Mouse (Mus musculus) hindbrain, embryonic 13.5 days (tissue): ENCODE measurements at regions not wholly inside any gene's neighbourhood (a gene's known extent, or its start where the extent isn't known, plus 50 kb on each side); places are given as distances from the start of the nearest gene placed in this dataset.

Experiments
- ATAC-seq: fragments of 200-750 bp; cut with Nextera tagmentation; 2 replicates; pipeline ENCODE4 v1.8.0; 2017; ENCODE audit warnings: moderate TSS enrichment; ENCODE audit not compliant: low FRiP score
- H3K27ac ChIP-seq: fragments of 300-500 bp; sonication (generic); 2 replicates; pipeline ENCODE4 v1.5.1; 2015; ENCODE audit warnings: inconsistent platforms, mild to moderate bottlenecking, moderate library complexity
- H3K27me3 ChIP-seq: fragments of 300-500 bp; sonication (generic); 2 replicates; pipeline ENCODE4 v1.6.1; 2015; ENCODE audit warnings: mild to moderate bottlenecking, inconsistent platforms
- H3K36me3 ChIP-seq: fragments of 300-500 bp; sonication (generic); 2 replicates; pipeline ENCODE4 v1.6.1; 2015; ENCODE audit warnings: mild to moderate bottlenecking, inconsistent platforms
- H3K4me1 ChIP-seq: fragments of 300-500 bp; sonication (generic); replicated peaks from 2 replicates; pipeline ENCODE4 v1.6.1; 2015; ENCODE audit warnings: inconsistent platforms
- H3K4me2 ChIP-seq: fragments of 300-500 bp; sonication (generic); 2 replicates; pipeline ENCODE4 v1.6.1; 2015; ENCODE audit warnings: inconsistent platforms, mild to moderate bottlenecking, moderate library complexity
- H3K4me3 ChIP-seq: fragments of 300-500 bp; sonication (generic); 2 replicates; pipeline ENCODE4 v1.5.1; 2015; ENCODE audit warnings: mild to moderate bottlenecking, inconsistent platforms
- H3K9ac ChIP-seq: fragments of 300-500 bp; sonication (generic); 2 replicates; pipeline ENCODE4 v1.6.1; 2015; ENCODE audit warnings: mild to moderate bottlenecking, inconsistent platforms
- H3K9me3 ChIP-seq: fragments of 300-500 bp; sonication (generic); 2 replicates; pipeline ENCODE4 v1.6.1; 2016; ENCODE audit warnings: inconsistent platforms
- WGBS: fragments of 180-500 bp; shearing (Covaris S2); methylation state at CpG from one replicate; pipeline ENCODE4 v1.1.7; 2015; 5-methylcytosine and 5-hydroxymethylcytosine counted together

DNA sequence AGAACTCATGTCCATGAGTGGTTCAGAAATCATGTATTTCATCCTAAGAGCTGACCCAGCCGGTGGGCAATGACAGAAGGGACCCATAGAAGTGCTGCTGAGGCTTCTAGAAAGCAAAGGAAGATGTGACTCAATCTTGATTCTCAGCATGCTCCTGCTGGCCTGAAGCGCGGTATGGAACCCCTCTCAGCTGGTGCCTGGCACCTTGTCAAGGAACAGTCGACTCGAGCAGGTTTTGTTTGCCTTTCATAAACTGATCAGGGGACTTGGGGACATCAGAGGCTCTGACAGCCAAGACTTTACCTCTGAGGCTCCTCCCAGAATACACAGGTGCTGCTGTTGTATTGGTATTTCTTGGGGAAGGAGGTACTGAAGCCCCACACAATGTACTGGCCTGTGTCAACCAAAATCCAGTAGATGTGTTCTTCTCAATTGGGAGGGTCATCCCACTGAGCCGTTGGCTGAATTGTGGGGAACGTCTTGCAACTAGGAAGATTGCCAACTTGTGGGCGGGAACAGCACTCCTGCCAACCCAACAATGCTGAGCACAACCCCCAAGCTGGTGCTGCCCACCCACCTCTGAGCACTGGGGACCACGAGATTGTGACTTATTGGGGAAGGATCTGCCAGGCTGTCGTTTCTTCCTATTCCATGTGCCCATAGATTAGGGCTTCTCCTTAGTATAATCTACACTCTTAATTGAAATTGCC lies 344.4 kb downstream of the Bcl11a start:
- Histone ChIP-seq H3K4me2 (no peak overlapping the region), H3K36me3 (no peaks in the 10 kb centered on the region), H3K27me3 (no peaks in the 10 kb centered on the region), H3K4me3 (no peak overlapping the region), H3K9ac (no peak overlapping the region), H3K4me1 (no peaks in the 10 kb centered on the region), H3K9me3 (no peaks in the 10 kb centered on the region; the same call in 1 of the 2 replicates), H3K27ac (no peak overlapping the region)
- 81% methylated on average over 10 of the region's 10 CpGs for WGBS
- ATAC-seq: no peak

DNA sequence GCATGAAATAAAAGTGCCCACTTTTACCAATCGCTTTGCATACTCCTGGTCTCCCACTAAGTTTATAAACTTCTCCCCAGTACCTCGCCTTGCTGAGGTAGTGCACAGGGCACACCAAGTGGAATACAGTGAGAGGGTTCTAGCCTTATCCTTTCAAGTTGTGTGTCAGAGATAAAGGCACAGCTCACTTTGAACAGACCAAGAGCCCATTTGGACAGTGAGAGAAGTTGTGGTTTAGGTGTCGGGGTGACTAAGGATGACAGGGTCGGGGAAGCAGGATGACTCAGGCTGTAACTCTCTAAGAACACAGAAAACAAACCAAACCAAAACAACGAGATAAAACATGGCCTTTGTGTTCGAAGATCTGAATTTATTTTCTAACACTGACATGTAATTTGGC lies 345.4 kb downstream of the Bcl11a start:
- ATAC-seq: no peak
- Histone ChIP-seq H3K36me3 (no peaks in the 10 kb centered on the region), H3K27me3 (no peaks in the 10 kb centered on the region), H3K9me3 (no peaks in the 10 kb centered on the region), H3K4me1 (no peaks in the 10 kb centered on the region), H3K4me2 (no peak overlapping the region), H3K4me3 (no peak overlapping the region), H3K9ac (no peak overlapping the region), H3K27ac (no peak overlapping the region)
- WGBS: 93% methylated on average over 6 of the region's 6 CpGs

DNA sequence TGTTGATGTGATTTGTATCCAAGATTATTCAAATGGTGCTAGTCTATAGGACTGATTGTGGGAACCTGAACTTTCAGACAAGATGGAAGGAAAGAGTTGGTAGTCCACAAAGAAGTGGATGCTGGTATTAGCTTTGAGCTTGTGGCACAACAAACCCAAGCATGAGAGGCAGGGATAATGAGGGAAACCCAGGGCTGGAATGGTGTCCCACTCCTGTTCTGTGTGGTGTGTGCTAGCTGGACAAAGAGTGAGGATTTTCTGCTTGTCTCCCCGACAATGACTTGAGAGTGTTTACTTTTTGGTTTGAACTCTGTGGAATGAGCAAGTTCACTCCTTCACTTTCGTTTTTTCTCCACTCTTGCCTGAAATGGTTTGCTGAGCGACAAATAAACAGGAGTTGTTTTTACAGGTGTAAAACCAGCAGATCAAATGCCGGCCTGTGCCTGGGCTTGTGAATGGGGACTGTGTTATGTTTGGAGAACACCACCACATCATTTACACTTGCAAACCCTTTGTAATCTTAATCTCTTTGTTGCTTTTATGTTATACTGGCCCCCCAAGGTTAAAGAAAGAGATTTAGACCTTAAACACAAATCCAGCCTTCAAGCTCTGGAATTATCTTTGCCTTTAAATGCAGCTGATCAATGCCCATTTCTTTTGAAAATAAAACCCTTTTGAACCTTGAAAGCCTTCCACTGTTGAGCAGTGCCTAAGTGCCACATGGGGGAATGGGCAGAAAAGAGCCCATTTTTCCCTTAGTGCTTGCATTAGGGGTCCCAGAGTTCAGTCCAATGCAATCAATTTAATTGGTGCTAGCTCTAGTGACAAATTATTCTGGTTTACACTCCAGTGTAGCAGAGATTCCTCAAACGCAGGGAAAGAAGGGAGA lies 349.4 kb downstream of the Bcl11a start:
- no peaks in the 10 kb centered on the region for H3K36me3 ChIP-seq
- H3K4me1 ChIP-seq: no peaks in the 10 kb centered on the region
- H3K4me3 ChIP-seq: no peak overlapping the region
- H3K9me3 ChIP-seq: no peaks in the 10 kb centered on the region
- 21% methylated on average over 5 of the region's 5 CpGs for WGBS
- ATAC-seq: no peak
- H3K27ac ChIP-seq: no peak overlapping the region
- H3K9ac ChIP-seq: no peak overlapping the region
- no peak overlapping the region for H3K4me2 ChIP-seq
- H3K27me3 ChIP-seq: no peaks in the 10 kb centered on the region

DNA sequence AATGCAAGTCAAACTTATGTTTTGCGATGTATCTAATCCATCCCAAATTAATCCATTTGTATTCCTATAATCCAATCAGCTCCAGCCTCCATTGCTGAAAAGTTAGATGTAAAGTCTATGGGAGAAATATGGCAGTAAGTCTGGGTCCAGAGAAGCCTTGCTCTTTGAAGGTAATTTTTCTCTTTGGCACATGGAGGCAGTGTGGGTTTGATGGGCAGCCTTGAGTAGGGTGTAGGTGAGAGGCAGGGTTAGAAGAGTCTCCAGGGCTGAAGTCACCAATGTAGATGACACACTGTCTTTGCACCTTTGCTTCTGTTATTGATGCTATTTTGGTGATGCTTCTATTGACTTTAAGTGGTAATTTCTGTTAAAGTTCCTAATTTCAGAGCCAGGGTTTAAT lies 370.8 kb downstream of the Bcl11a start:
- Histone ChIP-seq H3K27ac (no peak overlapping the region), H3K4me2 (no peak overlapping the region), H3K27me3 (no peaks in the 10 kb centered on the region), H3K9ac (no peak overlapping the region), H3K36me3 (no peaks in the 10 kb centered on the region), H3K4me3 (no peak overlapping the region), H3K9me3 (no peaks in the 10 kb centered on the region), H3K4me1 (peaks cover 6% of the 10 kb centered on the region)
- ATAC-seq: no peak
- WGBS: 91% methylated on average over 1 of the region's 1 CpGs

DNA sequence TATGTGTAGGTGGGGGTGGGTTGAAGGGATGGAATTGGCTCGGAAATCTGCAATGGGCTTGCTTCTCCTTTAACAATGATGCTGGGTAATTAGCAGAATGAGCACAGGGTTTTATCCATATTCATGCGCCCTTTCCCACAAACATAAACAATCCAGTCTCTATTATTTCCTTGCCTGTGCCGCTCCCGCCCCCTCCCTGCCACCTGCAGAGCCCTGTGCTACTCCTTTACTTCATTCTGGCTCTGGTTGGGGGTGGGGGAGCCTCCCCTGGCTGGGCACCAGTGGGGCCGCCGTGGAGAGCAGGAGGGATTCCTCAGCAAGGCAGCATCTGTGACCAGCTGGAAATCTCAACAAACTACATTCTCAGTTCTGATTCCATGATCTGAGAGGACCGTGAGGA lies 374.4 kb downstream of the Bcl11a start:
- 20% methylated on average over 7 of the region's 7 CpGs for WGBS
- ATAC-seq: peak; percentile 74; the same call in 1 of the 2 replicates
- Histone ChIP-seq H3K36me3 (no peaks in the 10 kb centered on the region), H3K27ac (no peak overlapping the region), H3K9ac (no peak overlapping the region; the same call in 1 of the 2 replicates), H3K9me3 (no peaks in the 10 kb centered on the region), H3K4me1 (peaks cover 6% of the 10 kb centered on the region), H3K4me3 (no peak overlapping the region), H3K27me3 (no peaks in the 10 kb centered on the region), H3K4me2 (peak overlapping the region; percentile 23; the same call in 1 of the 2 replicates)

DNA sequence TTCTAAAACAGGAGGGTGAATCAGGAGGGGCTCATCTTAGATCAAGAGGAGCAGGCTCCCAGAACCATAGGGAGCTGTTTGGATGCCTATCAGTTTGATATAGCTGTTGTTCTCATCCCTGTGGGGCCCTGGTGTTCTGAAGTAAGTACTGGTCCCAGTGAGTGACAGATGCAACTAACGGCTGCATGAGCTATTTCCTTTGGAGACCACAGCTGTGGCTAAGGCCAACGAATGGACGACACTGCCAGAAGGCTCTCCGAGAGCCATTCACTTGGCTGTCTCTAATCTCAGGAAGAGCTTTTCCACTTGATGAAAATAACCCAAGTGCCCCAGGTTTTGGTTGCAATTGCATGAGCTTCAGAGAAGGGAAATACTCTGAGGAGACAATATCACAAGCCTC lies 386.8 kb downstream of the Bcl11a start:
- H3K27me3 ChIP-seq: no peaks in the 10 kb centered on the region
- H3K4me1 ChIP-seq: no peaks in the 10 kb centered on the region
- 71% methylated on average over 4 of the region's 4 CpGs for WGBS
- H3K9ac ChIP-seq: no peak overlapping the region
- no peaks in the 10 kb centered on the region for H3K9me3 ChIP-seq
- ATAC-seq: no peak
- H3K4me3 ChIP-seq: no peak overlapping the region
- H3K36me3 ChIP-seq: no peaks in the 10 kb centered on the region
- H3K27ac ChIP-seq: no peak overlapping the region
- H3K4me2 ChIP-seq: no peak overlapping the region

DNA sequence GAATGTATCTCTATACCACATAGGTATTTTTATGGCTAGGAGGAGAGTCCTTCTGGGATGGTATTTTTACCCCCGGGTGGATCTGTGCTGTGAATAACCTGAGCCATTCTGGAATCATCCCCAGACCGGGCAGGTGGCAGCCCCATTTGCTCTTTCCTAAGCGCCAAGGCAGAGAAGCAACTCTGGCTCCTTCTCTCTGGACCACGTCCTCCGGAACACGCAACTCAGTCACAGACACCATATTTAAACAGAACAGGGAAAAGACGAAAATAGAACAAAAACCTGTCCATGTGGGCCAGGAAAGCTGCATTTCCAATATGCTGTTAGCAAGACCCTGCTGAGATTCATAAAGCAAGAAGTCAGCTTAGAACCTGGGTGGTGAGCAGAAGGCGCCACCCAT lies 389.6 kb downstream of the Bcl11a start:
- no peak overlapping the region for H3K9ac ChIP-seq
- H3K4me1 ChIP-seq: no peaks in the 10 kb centered on the region
- H3K9me3 ChIP-seq: no peaks in the 10 kb centered on the region
- H3K27ac ChIP-seq: no peak overlapping the region
- no peak overlapping the region for H3K4me2 ChIP-seq
- H3K27me3 ChIP-seq: no peaks in the 10 kb centered on the region
- H3K4me3 ChIP-seq: no peak overlapping the region
- H3K36me3 ChIP-seq: no peaks in the 10 kb centered on the region
- no peak for ATAC-seq
- 91% methylated on average over 8 of the region's 8 CpGs for WGBS

DNA sequence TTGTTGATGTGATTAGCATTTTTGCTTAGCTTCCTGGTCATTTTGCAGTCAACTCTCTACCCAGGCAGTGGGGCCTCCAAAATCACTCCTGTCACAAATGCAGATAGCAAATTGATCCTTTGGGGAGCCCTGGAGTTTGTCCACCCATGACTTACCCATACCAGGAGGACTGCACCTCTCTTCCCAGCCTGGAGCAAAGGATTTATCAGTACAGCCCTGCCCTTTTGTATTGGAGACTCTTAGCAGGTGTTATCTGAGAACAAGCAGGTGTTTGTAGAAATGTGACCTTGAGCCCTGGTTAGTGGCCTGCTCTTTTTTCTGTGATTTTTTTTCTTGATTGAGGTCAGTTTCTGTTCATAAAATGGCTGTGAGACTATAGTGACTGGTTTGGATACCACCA lies 392.6 kb downstream of the Bcl11a start:
- Histone ChIP-seq H3K27ac (no peak overlapping the region), H3K9ac (no peak overlapping the region), H3K4me1 (no peaks in the 10 kb centered on the region), H3K4me2 (no peak overlapping the region), H3K4me3 (no peak overlapping the region), H3K36me3 (no peaks in the 10 kb centered on the region), H3K9me3 (no peaks in the 10 kb centered on the region), H3K27me3 (no peaks in the 10 kb centered on the region)
- no peak for ATAC-seq

DNA sequence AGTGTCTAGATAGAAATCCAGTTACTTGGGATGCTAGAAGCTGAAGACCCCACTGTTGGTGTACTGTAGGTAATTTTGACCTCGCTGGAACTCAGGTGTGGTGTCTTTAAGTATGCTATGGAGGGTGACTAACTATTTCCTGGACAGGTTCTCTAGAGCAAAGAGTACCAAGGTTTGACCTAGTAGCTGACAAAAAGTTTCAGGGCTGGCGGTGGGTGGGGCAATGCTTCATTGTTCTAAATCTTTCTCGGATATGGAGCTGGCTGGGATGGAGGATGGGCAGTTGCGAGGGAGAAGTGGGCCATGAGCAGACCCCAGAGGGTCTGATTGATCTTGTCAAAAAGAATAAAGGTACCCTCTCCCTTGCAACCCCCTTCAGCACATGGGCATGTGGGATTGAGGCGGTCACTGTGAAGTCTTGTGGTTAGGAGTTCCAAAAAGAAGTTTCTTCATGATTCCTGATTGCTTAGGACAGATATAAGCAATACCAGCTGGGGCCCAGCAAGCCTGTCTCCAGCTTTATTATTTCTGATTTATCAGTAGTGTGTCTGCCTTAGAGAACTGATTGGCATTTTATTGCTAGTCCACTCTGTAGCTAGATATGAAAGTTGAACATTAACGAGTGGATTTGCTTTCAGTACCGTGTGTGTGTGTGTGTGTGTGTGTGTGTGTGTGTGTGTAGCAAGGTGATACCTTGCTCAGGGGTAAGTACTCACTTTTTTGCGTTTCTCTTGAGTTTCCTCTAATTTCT lies 394.9 kb downstream of the Bcl11a start:
- Histone ChIP-seq H3K4me2 (no peak overlapping the region), H3K27ac (no peak overlapping the region), H3K9ac (no peak overlapping the region), H3K27me3 (no peaks in the 10 kb centered on the region), H3K4me3 (no peak overlapping the region), H3K9me3 (no peaks in the 10 kb centered on the region), H3K36me3 (no peaks in the 10 kb centered on the region), H3K4me1 (no peaks in the 10 kb centered on the region)
- ATAC-seq: no peak
- 84% methylated on average over 8 of the region's 8 CpGs for WGBS

DNA sequence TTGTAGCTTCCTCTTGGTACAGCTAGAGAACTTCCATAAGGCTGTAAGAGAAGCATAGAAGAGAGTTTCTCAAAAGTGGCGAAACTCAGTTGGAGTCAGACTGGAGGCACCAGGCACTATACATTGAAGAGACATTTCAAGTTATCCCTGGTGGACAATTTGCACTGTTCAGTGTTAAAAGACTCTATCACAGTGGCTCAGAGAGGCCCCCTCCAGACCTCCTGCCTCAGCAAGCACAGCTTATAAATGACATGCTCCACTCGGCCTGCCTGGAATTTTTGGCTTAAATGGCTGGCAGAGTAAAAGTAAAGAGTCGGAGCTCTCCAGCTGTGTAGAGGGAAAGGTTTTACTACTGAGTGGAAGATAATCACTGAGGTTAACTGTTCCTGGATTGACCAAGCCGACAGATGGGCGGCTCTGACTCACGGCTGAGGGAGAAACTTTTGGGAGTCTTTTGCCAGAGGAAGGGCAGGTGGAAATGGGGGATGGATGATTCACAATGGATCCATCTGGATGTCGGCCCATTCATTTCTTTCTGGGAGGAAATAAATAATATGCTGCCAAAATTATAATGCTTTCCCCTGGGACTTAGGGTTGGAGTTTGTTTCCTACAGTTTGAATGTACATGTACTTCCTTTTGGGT lies 395.6 kb downstream of the Bcl11a start:
- ATAC-seq: no peak
- no peaks in the 10 kb centered on the region for H3K27me3 ChIP-seq
- no peaks in the 10 kb centered on the region for H3K4me1 ChIP-seq
- H3K4me2 ChIP-seq: no peak overlapping the region
- no peaks in the 10 kb centered on the region for H3K36me3 ChIP-seq
- 57% methylated on average over 7 of the region's 7 CpGs for WGBS
- no peak overlapping the region for H3K4me3 ChIP-seq
- no peak overlapping the region for H3K27ac ChIP-seq
- H3K9ac ChIP-seq: no peak overlapping the region
- H3K9me3 ChIP-seq: no peaks in the 10 kb centered on the region

DNA sequence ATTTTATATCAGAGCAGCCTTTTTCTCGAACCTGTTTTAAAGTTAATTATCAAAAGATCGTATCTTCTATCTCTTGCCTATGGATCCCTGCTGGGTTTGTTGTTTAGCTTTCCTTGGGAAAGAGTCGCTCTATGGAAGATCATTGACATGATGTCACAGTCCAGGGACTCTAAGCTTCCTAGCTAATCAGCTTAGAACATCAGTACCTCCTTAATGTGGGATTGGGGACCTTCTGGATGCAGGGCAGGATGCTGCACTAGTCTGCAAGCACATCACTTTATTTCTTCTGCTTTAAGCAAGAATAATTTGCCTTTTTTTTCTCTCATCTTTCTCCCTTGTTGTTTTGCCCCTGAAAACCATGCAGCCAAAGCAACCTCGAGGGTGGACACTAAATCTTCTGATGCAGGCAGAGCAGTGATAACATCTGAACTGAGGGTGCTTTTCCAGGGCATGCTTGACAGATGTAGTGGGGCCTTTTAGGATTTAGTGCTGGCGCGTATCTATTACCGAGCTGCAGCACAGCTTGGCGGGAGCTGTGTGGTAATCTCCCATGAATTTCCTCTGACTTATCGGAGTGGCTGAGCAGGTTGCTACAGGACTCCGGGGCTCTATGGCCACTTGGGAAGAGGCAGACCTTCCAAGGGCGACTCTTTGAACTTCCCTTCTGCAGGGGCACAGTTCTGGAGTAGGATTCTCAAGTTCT lies 425.0 kb downstream of the Bcl11a start:
- Histone ChIP-seq H3K36me3 (no peaks in the 10 kb centered on the region), H3K4me1 (0 out of 2 replicates have a peak, but pooled peaks cover 8% of the 10 kb centered on the region), H3K27me3 (no peaks in the 10 kb centered on the region), H3K4me3 (no peak overlapping the region), H3K9ac (no peak overlapping the region), H3K9me3 (no peaks in the 10 kb centered on the region), H3K4me2 (no peak overlapping the region), H3K27ac (peak overlapping the region; percentile 14; the same call in 1 of the 2 replicates)
- ATAC-seq: no peak
- WGBS: 59% methylated on average over 11 of the region's 11 CpGs
